Mouse (Mus musculus): ENCODE data around the gene Epm2aip1. TPM values are rescaled to one million over a fixed set of nuclear protein-coding genes. Genes with fewer than 3 reads are reported as not detected.

The Epm2aip1 gene
- polyA plus RNA-seq, 1 experiment from 2014 or later: 16.2 TPM

DNA sequence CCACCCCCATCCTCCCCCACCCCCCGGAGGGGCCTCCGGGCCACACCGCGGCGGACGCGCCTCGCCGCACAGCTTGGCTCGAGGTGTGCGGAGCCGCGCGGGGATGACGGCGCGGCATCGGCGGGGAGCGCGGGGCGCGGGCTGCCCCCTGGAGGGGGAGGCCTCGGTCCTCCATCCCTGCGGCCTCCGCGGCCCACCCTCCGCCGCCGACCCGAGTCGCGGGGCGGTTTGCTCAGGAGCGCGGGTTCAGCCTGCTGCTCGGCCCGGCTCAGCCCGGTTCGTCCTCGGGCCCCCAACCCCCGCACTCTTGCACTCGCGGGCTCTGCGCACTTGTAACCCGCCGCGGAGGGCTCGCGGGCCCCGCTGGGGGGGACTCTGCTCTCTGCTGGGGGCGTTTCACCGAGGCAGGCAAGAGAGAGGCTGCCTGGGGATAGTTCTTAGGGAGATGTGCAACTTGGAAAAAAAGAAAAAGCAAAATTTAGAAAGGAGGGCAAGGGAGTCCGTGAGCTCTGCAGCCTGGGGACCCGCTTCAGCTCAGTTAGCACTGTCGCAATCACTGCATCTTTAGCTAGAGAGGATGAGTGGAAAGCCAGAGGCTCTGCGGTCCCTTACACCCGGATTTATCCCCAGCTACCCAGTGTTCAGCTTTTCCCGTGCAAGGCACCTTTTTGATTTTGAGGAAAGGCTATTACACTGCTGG lies 40.9 kb downstream of the Epm2aip1 start:
- no peaks in the 10 kb centered on the region for H3K36me3 ChIP-seq (ENCODE audit: control insufficient read depth, insufficient read depth, low read length)
- WGBS: under 1% methylated on average over 47 of the region's 59 CpGs
- no peak for ATAC-seq
- H3K27me3 ChIP-seq (replicated peaks; ENCODE audit: control insufficient read depth, insufficient read depth, low read length): peaks cover 28% of the 10 kb centered on the region
- H3K9ac ChIP-seq (ENCODE audit: low read depth, low read length): peak overlapping the region; percentile 20; the same call in 1 of the 2 replicates
- H3K4me3 ChIP-seq (ENCODE audit: low read length): peak overlapping the region; percentile 49
- H3K27ac ChIP-seq (ENCODE audit: low read length): no peak overlapping the region
- H3K4me1 ChIP-seq (ENCODE audit: control insufficient read depth, insufficient read depth, low read length): peaks cover 11% of the 10 kb centered on the region
- H3K4me2 ChIP-seq (ENCODE audit: low read depth, low read length): peak overlapping the region; percentile 88
- no peaks in the 10 kb centered on the region for H3K9me3 ChIP-seq (ENCODE audit: control insufficient read depth, low read length)

DNA sequence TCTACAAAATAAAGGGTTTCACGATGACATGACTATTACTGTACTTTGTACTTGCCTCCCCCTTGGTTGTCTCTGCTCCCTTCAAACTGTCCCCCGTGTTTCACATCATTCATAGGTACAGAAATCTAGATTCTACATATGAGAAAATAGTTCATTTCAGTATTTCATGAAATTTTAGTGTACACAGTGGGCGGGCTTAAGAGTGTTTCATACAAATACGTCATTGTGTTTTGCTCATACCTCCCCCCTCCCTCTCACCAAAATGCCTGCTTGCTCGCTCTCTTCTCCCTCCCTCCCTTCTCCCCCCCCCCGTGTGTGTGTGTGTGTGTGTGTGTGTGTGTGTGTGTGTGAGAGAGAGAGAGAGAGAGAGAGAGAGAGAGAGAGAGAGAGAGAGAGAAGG lies 41.6 kb downstream of the Epm2aip1 start:
- peaks cover 28% of the 10 kb centered on the region for H3K27me3 ChIP-seq (replicated peaks; ENCODE audit: control insufficient read depth, insufficient read depth, low read length)
- 16% methylated on average over 6 of the region's 6 CpGs for WGBS
- ATAC-seq: no peak

DNA sequence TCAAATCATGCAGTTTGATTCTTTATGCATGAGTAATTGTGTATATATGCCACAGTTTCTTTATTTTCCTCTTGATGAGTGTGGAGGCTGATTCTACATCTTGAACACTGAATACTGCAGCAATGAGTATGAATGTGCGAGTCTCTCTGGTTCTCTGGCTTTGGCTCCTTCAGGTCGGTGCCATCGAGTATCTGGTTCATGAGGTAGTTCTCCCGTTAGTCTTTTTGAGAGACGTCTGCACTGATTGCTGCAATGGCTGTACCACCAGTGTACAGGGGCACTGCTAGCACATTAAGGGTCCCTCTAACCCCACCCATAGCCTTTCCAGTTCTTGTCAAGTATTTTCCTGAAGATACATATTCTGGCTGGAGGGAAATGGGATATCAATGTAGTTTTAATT lies 42.1 kb downstream of the Epm2aip1 start:
- Histone ChIP-seq H3K27ac (ENCODE audit: low read length) (no peak overlapping the region), H3K9ac (ENCODE audit: low read depth, low read length) (no peak overlapping the region), H3K4me1 (ENCODE audit: control insufficient read depth, insufficient read depth, low read length) (peaks cover 11% of the 10 kb centered on the region), H3K9me3 (ENCODE audit: control insufficient read depth, low read length) (no peaks in the 10 kb centered on the region), H3K27me3 (replicated peaks; ENCODE audit: control insufficient read depth, insufficient read depth, low read length) (peaks cover 28% of the 10 kb centered on the region), H3K36me3 (ENCODE audit: control insufficient read depth, insufficient read depth, low read length) (no peaks in the 10 kb centered on the region), H3K4me2 (ENCODE audit: low read depth, low read length) (no peak overlapping the region), H3K4me3 (ENCODE audit: low read length) (no peak overlapping the region)
- ATAC-seq: no peak
- 31% methylated on average over 5 of the region's 5 CpGs for WGBS

More for the DNA sequence above, 41.6 kb downstream of the Epm2aip1 start:
- Histone ChIP-seq H3K4me1 (ENCODE audit: control insufficient read depth, insufficient read depth, low read length) (peaks cover 11% of the 10 kb centered on the region), H3K36me3 (ENCODE audit: control insufficient read depth, insufficient read depth, low read length) (no peaks in the 10 kb centered on the region), H3K9me3 (ENCODE audit: control insufficient read depth, low read length) (no peaks in the 10 kb centered on the region), H3K27ac (ENCODE audit: low read length) (no peak overlapping the region), H3K4me2 (ENCODE audit: low read depth, low read length) (no peak overlapping the region), H3K9ac (ENCODE audit: low read depth, low read length) (no peak overlapping the region), H3K4me3 (ENCODE audit: low read length) (no peak overlapping the region)

DNA sequence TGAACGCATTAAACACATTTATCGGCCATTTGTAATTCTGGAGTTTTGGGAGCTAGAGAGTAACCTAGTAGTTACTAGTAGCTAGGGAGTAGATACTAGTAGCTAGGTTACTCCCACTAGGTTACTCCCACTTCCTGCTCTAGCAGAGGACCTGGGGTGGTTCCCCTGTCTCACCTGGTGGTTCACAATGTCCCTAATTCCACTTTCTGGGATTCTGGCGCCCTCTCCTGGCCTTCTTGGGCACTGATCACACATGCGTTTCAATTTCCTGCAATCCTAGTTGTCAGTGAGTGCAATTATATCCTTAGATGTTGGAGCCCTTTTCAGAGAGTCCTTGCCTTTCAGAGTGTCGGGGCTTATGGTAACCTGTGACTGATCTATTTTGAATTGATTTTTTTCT lies 42.5 kb downstream of the Epm2aip1 start:
- no peak overlapping the region for H3K4me3 ChIP-seq (ENCODE audit: low read length)
- no peak overlapping the region for H3K9ac ChIP-seq (ENCODE audit: low read depth, low read length)
- no peak overlapping the region for H3K27ac ChIP-seq (ENCODE audit: low read length)
- no peak overlapping the region for H3K4me2 ChIP-seq (ENCODE audit: low read depth, low read length)
- H3K27me3 ChIP-seq (replicated peaks; ENCODE audit: control insufficient read depth, insufficient read depth, low read length): peaks cover 28% of the 10 kb centered on the region
- no peaks in the 10 kb centered on the region for H3K9me3 ChIP-seq (ENCODE audit: control insufficient read depth, low read length)
- WGBS: 36% methylated on average over 5 of the region's 5 CpGs
- H3K36me3 ChIP-seq (ENCODE audit: control insufficient read depth, insufficient read depth, low read length): no peaks in the 10 kb centered on the region
- ATAC-seq: no peak
- H3K4me1 ChIP-seq (ENCODE audit: control insufficient read depth, insufficient read depth, low read length): peaks cover 11% of the 10 kb centered on the region

DNA sequence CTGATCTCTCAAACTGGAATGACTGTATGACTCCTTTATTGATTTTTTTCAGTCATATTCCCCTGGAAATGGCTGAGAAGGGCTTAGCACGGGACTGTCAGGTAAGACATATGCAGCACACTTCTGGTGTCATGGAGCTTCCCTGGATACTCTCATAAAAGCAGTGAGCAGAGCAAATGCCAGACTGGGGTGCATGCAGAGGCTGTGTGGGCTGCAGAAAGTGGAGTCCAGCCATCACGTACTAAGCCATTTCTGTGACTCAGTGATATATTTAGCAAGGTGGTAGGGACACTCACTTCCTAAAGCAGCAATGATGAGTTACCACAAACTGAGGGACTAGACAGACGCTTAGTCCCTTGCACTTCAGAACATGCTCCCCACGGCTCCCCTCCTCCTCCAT lies 49.2 kb downstream of the Epm2aip1 start:
- WGBS: 79% methylated on average over 4 of the region's 4 CpGs
- no peaks in the 10 kb centered on the region for H3K4me1 ChIP-seq (ENCODE audit: control insufficient read depth, insufficient read depth, low read length)
- H3K36me3 ChIP-seq (ENCODE audit: control insufficient read depth, insufficient read depth, low read length): no peaks in the 10 kb centered on the region
- no peaks in the 10 kb centered on the region for H3K27me3 ChIP-seq (replicated peaks; ENCODE audit: control insufficient read depth, insufficient read depth, low read length)
- ATAC-seq: no peak
- H3K9me3 ChIP-seq (ENCODE audit: control insufficient read depth, low read length): no peaks in the 10 kb centered on the region
- no peak overlapping the region for H3K9ac ChIP-seq (ENCODE audit: low read depth, low read length)
- H3K4me2 ChIP-seq (ENCODE audit: low read depth, low read length): no peak overlapping the region
- no peak overlapping the region for H3K4me3 ChIP-seq (ENCODE audit: low read length)
- no peak overlapping the region for H3K27ac ChIP-seq (ENCODE audit: low read length)

DNA sequence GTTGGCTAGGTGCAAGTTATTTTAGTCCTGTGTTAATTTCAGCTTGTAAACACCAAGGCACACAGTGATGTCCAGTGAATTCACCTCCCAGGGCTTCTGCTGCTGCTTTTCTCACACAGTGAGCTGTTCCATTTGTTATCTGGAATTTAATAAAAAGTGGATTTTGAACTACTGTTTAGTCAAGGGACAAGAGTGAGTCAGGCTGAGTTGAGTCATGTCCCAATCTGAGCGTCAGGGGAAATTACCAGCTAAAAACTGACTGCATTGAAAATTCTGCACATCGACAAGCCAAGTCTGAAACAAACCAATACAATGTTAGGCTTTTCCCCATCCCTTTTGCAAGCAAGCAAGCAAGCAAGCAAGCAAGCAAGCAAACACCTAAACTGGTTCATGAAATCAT lies 53.2 kb downstream of the Epm2aip1 start:
- H3K9ac ChIP-seq (ENCODE audit: low read depth, low read length): no peak overlapping the region
- 74% methylated on average over 2 of the region's 2 CpGs for WGBS
- H3K4me3 ChIP-seq (ENCODE audit: low read length): no peak overlapping the region
- no peaks in the 10 kb centered on the region for H3K9me3 ChIP-seq (ENCODE audit: control insufficient read depth, low read length)
- no peaks in the 10 kb centered on the region for H3K36me3 ChIP-seq (ENCODE audit: control insufficient read depth, insufficient read depth, low read length)
- no peak for ATAC-seq
- H3K27ac ChIP-seq (ENCODE audit: low read length): no peak overlapping the region
- no peaks in the 10 kb centered on the region for H3K4me1 ChIP-seq (ENCODE audit: control insufficient read depth, insufficient read depth, low read length)
- no peak overlapping the region for H3K4me2 ChIP-seq (ENCODE audit: low read depth, low read length)
- no peaks in the 10 kb centered on the region for H3K27me3 ChIP-seq (replicated peaks; ENCODE audit: control insufficient read depth, insufficient read depth, low read length)

Other genes with a start within 250 kb of the Epm2aip1 start
- gene Ccrl2, start 214.4 kb upstream of the Epm2aip1 start, polyA plus RNA-seq (2015; fragmentation: Nextera tagmentation; extraction: Ambion mirVana): 1.9 and 2.5 TPM in 2 replicates
- 38.4 and 39.4 TPM in 2 replicates for gene Lrrfip2, start 154.3 kb upstream of the Epm2aip1 start, polyA plus RNA-seq (2015; fragmentation: Nextera tagmentation; extraction: Ambion mirVana)
- 41.7 and 43.3 TPM in 2 replicates for gene Mlh1, start 138 bp upstream of the Epm2aip1 start, polyA plus RNA-seq (2015; fragmentation: Nextera tagmentation; extraction: Ambion mirVana)
- gene Trank1, start 39.8 kb downstream of the Epm2aip1 start, polyA plus RNA-seq (2015; fragmentation: Nextera tagmentation; extraction: Ambion mirVana): 0.22 and 0.23 TPM in 2 replicates
- gene Dclk3, start 167.2 kb downstream of the Epm2aip1 start, polyA plus RNA-seq (2015; fragmentation: Nextera tagmentation; extraction: Ambion mirVana): 0.58 and 0.77 TPM in 2 replicates